Mouse (Mus musculus): ENCODE measurements around the gene Ly6g6e.

DNA sequence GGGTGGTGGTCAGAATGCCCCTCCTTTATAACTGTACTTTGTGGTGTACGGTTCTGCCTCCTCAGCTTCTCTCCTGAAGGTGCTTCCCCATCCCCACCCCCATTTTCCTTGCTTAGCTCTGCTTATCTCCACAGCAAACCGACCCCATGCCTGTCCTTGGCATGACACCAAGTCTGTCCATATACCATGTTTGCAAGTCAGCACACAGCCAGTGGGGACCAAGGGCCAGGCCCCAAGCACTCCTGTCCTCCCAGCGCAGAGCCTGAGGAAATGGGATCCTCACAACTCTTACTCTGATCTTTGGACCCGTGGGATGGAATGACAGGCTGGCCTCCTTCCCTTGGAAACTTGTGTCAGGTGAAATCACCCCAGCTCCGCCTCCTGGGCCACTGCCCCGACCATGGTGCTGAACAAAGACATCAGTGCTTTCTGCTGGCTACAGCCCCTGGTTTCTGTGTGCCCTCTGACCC is 26.6 kb downstream of the Ly6g6e start:
- no peak for TF ChIP-seq CTCF (IDR thresholded peaks at IDR 0.05; ENCODE audit: control insufficient read depth, insufficient read depth, low read length)
- no peak for TF ChIP-seq POLR2A (IDR thresholded peaks at IDR 0.05; ENCODE audit: borderline replicate concordance, control insufficient read depth, low read depth, low read length)

Measured in bone marrow, adult 2 months (tissue).